30 mouse cellular contexts compared by ENCODE assay signal in genomic region chr11:82019389-82019788, GRCm38 (mm10). TPM values are rescaled to one million over a fixed set of nuclear protein-coding genes. Genes with fewer than 3 reads are reported as not detected.
"Had no signal": no experiment of that assay in that cellular context is flagged by ENCODE, and none has a peak within 500 bp of the region (broad histone marks: within the 10 kb centered on the region; RNA-seq: fewer than 3 reads in every experiment).

No protein-coding gene starts in this region.

- H3K36me3 ChIP-seq: heart, embryonic 10.5 days; heart, embryonic 12.5 days; hindbrain, embryonic 10.5 days; hindbrain, embryonic 13.5 days; hindbrain, embryonic 15.5 days; limb, embryonic 13.5 days; limb, embryonic 15.5 days; liver, embryonic 12.5 days had no signal

- H3K27me3 ChIP-seq: heart, embryonic 12.5 days; hindbrain, embryonic 13.5 days; hindbrain, embryonic 15.5 days; limb, embryonic 13.5 days; limb, embryonic 15.5 days; liver, embryonic 12.5 days had no signal

- H3K4me2 ChIP-seq: heart, embryonic 12.5 days; hindbrain, embryonic 13.5 days; hindbrain, embryonic 15.5 days; limb, embryonic 13.5 days; limb, embryonic 15.5 days; liver, embryonic 12.5 days had no signal

- H3K4me1 ChIP-seq: hindbrain, embryonic 10.5 days; hindbrain, embryonic 15.5 days; limb, embryonic 13.5 days; limb, embryonic 15.5 days had no signal

- H3K9me3 ChIP-seq: heart, embryonic 10.5 days; heart, embryonic 12.5 days; hindbrain, embryonic 10.5 days; hindbrain, embryonic 13.5 days; hindbrain, embryonic 15.5 days; limb, embryonic 13.5 days; limb, embryonic 15.5 days; liver, embryonic 12.5 days had no signal

- H3K9ac ChIP-seq: heart, embryonic 12.5 days; hindbrain, embryonic 13.5 days; hindbrain, embryonic 15.5 days; limb, embryonic 13.5 days; limb, embryonic 15.5 days; liver, embryonic 12.5 days; liver, embryonic 14.5 days had no signal

- DNase-seq: gastrocnemius, adult 2 months; gastrocnemius, postnatal 10 days; gastrocnemius, postnatal 25 days; heart, postnatal 10 days; heart, postnatal 4 days; kidney, adult 18-20 months; kidney, adult 8-10 months; kidney, postnatal 10 days; kidney, postnatal 25 days; layer of hippocampus, adult 9-11 months; layer of hippocampus, postnatal 36 days; left cerebral cortex, postnatal 4 days had no signal

- H3K4me3 ChIP-seq: gastrocnemius, adult 2 months; heart, embryonic 10.5 days; heart, embryonic 12.5 days; hindbrain, embryonic 10.5 days; hindbrain, embryonic 13.5 days; hindbrain, embryonic 15.5 days; limb, embryonic 13.5 days; limb, embryonic 15.5 days; liver, embryonic 12.5 days had no signal

- ATAC-seq: hindbrain, postnatal 0 days; liver, embryonic 12.5 days had no signal

- H3K27ac ChIP-seq: gastrocnemius, adult 2 months; heart, embryonic 10.5 days; hindbrain, embryonic 10.5 days; hindbrain, embryonic 13.5 days; hindbrain, embryonic 15.5 days; hindbrain, postnatal 0 days; limb, embryonic 13.5 days; limb, embryonic 15.5 days; liver, embryonic 12.5 days; liver, embryonic 14.5 days had no signal

RNA-seq across cellular contexts. Expression of gene Ccl2, which starts 16.0 kb away (rescaled TPM):
- polyA plus RNA-seq: limb, embryonic 11.5 days had no signal

RNA-seq across cellular contexts. Expression of gene Gm17268, which starts 19.0 kb away (rescaled TPM):
- polyA plus RNA-seq: heart, embryonic 10.5 days; heart, embryonic 12.5 days; heart, embryonic 14.5 days; heart, embryonic 16.5 days; hindbrain, embryonic 10.5 days; hindbrain, embryonic 13.5 days; hindbrain, embryonic 15.5 days; hindbrain, postnatal 0 days; intestine, embryonic 14.5 days; intestine, postnatal 0 days; kidney, embryonic 14.5 days; kidney, embryonic 16.5 days; large intestine, adult 2 months; limb, embryonic 11.5 days; limb, embryonic 13.5 days; limb, embryonic 15.5 days; liver, embryonic 12.5 days; liver, embryonic 14.5 days had no signal

RNA-seq across cellular contexts. Expression of gene Ccl7, which starts 26.1 kb away (rescaled TPM):
- polyA plus RNA-seq: hindbrain, embryonic 10.5 days; limb, embryonic 11.5 days had no signal

RNA-seq across cellular contexts. Expression of gene Ccl11, which starts 38.2 kb away (rescaled TPM):
- polyA plus RNA-seq: heart, embryonic 10.5 days; hindbrain, embryonic 10.5 days; limb, embryonic 11.5 days had no signal

RNA-seq across cellular contexts. Expression of gene Asic2, which starts 51.1 kb away (rescaled TPM):
- polyA plus RNA-seq: heart, embryonic 14.5 days; heart, embryonic 16.5 days had no signal
